Mouse (Mus musculus): ENCODE measurements at regions not wholly inside any gene's neighbourhood (a gene's known extent, or its start where the extent isn't known, plus 50 kb on each side); places are given as distances from the start of the nearest gene placed in this dataset.

GRCm38 (mm10) chr2:159763115-159763514, 570.8 kb downstream of the Gm826 start:
- Histone ChIP-seq H3K4me3 (replicated peaks) (no peak overlapping the region), H3K27me3 (replicated peaks) (no peaks in the 10 kb centered on the region), H3K27ac (no peak overlapping the region), H3K9ac (no peak overlapping the region), H3K36me3 (no peaks in the 10 kb centered on the region), H3K4me1 (replicated peaks) (no peaks in the 10 kb centered on the region), H3K9me3 (no peaks in the 10 kb centered on the region), H3K4me2 (replicated peaks) (no peak overlapping the region)
- 29% methylated on average over 6 of the region's 6 CpGs for WGBS
- peak; percentile 61; the same call in 1 of the 2 replicates for ATAC-seq
